Mouse (Mus musculus): ENCODE data around the gene Slc6a16. TPM values are rescaled to one million over a fixed set of nuclear protein-coding genes. Genes with fewer than 3 reads are reported as not detected.

The Slc6a16 gene
- 0.18 and 0.20 TPM in 2 replicates for polyA plus RNA-seq (2014; fragmentation: Nextera tagmentation; extraction: Ambion mirVana)

DNA sequence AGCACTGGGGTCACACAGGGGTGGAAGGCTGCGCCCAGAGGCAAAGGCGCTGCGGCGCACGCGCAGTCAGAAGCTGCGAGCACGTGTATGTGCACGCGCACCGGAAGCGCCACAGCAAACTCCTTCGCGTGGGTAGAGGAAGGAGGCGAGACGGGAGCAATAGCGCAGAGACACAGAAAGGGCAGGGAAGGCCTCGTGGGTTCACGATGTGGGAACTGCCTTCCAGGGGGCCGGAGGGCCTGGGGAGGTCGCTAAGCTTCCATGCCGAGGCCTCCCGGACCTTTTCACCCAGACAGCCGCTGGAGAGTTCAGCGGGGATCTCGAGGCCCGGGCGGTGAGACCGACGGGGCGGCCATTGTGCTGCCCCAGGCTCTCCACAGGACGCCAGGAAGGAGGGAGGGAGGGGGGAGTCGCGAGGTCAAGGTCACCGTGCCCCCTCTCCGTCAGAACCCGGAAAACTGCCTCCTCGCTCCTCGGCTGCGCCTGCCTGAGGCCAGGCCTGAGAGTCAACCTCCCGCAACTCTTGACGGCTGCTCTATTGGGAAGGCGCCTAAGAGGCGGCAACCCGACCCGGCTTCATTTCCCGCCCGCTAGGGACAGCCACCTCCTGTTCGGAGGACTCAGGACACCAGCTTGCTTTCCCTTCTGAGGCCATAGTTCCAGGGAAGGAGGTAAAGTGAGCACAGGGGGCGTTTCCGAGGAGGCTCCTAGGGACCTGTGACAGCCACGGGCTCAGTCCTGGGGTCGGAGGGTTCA lies at the start of gene Slc6a16:
TSS of gene Slc6a16 (plus strand) at position 453 of the 756 bp plus-strand sequence.
- Histone ChIP-seq H3K27ac (ENCODE audit: low read depth, low read length) (no peak within 1 kb of the TSS), H3K4me2 (replicated peaks; ENCODE audit: low read depth, low read length) (peak within 1 kb of the TSS; percentile 38), H3K36me3 (ENCODE audit: control insufficient read depth, insufficient read depth, low read length) (no peaks in the 10 kb centered on the region), H3K4me3 (ENCODE audit: low read length) (peak within 1 kb of the TSS; percentile 9; the same call in 1 of the 2 replicates), H3K27me3 (ENCODE audit: control insufficient read depth, insufficient read depth, low read length) (peaks cover 2% of the 10 kb centered on the region; the same call in 1 of the 2 replicates), H3K9me3 (ENCODE audit: control insufficient read depth, low read length) (no peaks in the 10 kb centered on the region), H3K4me1 (ENCODE audit: control insufficient read depth, insufficient read depth, low read length) (no peaks in the 10 kb centered on the region), H3K9ac (ENCODE audit: low read depth, low read length) (peak within 1 kb of the TSS; percentile 42; the same call in 1 of the 2 replicates)
- WGBS = 11% methylated on average over 51 of the region's 53 CpGs
- ATAC-seq (ENCODE audit: low FRiP score, low TSS enrichment) = peak; percentile 51

DNA sequence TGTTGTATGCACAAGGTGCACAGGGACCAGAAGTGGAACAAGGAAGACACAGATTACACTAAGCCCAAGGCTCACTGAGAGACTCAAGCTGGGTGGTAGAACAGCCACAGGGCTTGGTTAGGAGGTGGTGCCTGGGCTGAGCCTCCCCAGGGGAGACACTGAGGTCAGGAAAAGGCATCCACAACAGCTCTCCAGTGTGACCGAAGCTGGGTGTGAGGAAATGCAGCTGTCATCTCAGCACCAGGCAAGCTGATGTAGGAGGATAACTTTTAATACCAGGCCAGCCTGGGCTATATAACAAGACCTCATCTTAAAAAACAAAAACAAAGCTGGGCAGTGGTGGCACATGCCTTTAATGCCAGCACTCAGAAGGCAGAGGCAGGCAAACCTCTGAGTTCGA lies 49.7 kb upstream of the Slc6a16 start:
- Histone ChIP-seq H3K4me1 (ENCODE audit: control insufficient read depth, insufficient read depth, low read length) (peaks cover 10% of the 10 kb centered on the region), H3K27ac (ENCODE audit: low read depth, low read length) (no peak overlapping the region), H3K9ac (ENCODE audit: low read depth, low read length) (no peak overlapping the region), H3K4me3 (ENCODE audit: low read length) (no peak overlapping the region), H3K27me3 (ENCODE audit: control insufficient read depth, insufficient read depth, low read length) (peaks cover 22% of the 10 kb centered on the region), H3K36me3 (ENCODE audit: control insufficient read depth, insufficient read depth, low read length) (no peaks in the 10 kb centered on the region), H3K9me3 (ENCODE audit: control insufficient read depth, low read length) (no peaks in the 10 kb centered on the region), H3K4me2 (replicated peaks; ENCODE audit: low read depth, low read length) (no peak overlapping the region)
- no peak for ATAC-seq (ENCODE audit: low FRiP score, low TSS enrichment)
- WGBS = 50% methylated on average over 2 of the region's 2 CpGs

GRCm38 (mm10) chr7:45191803-45192363 lies 49.0 kb upstream of the Slc6a16 start:
- H3K4me2 ChIP-seq (replicated peaks; ENCODE audit: low read depth, low read length) = no peak overlapping the region
- H3K4me1 ChIP-seq (ENCODE audit: control insufficient read depth, insufficient read depth, low read length) = peaks cover 10% of the 10 kb centered on the region
- no peak overlapping the region for H3K9ac ChIP-seq (ENCODE audit: low read depth, low read length)
- no peak overlapping the region for H3K4me3 ChIP-seq (ENCODE audit: low read length)
- H3K27me3 ChIP-seq (ENCODE audit: control insufficient read depth, insufficient read depth, low read length) = peaks cover 17% of the 10 kb centered on the region
- 4% methylated on average over 8 of the region's 8 CpGs for WGBS
- no peaks in the 10 kb centered on the region for H3K36me3 ChIP-seq (ENCODE audit: control insufficient read depth, insufficient read depth, low read length)
- no peak overlapping the region for H3K27ac ChIP-seq (ENCODE audit: low read depth, low read length)
- H3K9me3 ChIP-seq (ENCODE audit: control insufficient read depth, low read length) = no peaks in the 10 kb centered on the region
- ATAC-seq (ENCODE audit: low FRiP score, low TSS enrichment) = peak; percentile 86

GRCm38 (mm10) chr7:45192585-45193310 lies 48.1 kb upstream of the Slc6a16 start:
- peaks cover 10% of the 10 kb centered on the region for H3K4me1 ChIP-seq (ENCODE audit: control insufficient read depth, insufficient read depth, low read length)
- H3K4me2 ChIP-seq (replicated peaks; ENCODE audit: low read depth, low read length) = no peak overlapping the region
- peaks cover 15% of the 10 kb centered on the region for H3K27me3 ChIP-seq (ENCODE audit: control insufficient read depth, insufficient read depth, low read length)
- H3K9me3 ChIP-seq (ENCODE audit: control insufficient read depth, low read length) = no peaks in the 10 kb centered on the region
- 86% methylated on average over 7 of the region's 7 CpGs for WGBS
- no peak overlapping the region for H3K4me3 ChIP-seq (ENCODE audit: low read length)
- no peak for ATAC-seq (ENCODE audit: low FRiP score, low TSS enrichment)
- H3K27ac ChIP-seq (ENCODE audit: low read depth, low read length) = no peak overlapping the region
- no peak overlapping the region for H3K9ac ChIP-seq (ENCODE audit: low read depth, low read length)
- no peaks in the 10 kb centered on the region for H3K36me3 ChIP-seq (ENCODE audit: control insufficient read depth, insufficient read depth, low read length)

DNA sequence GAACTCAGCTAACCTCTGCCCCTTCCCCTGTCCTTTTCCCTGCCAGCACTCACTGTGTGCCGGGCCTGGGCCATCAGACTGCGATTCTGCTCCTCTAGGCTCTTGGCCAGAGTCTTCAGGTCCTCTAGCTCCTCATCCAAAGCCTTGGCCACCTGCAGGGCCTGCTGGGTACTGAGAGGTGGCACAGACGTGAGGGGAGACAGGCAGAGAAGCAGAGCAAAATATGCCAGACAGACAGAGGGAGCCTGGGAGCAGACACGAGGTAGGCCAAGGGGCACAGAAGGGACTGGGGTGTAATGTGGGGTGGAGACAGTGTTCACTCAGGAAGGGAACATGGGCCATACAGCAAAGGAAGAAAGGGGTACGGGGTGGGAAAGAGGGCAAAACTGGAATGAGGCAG lies 47.5 kb upstream of the Slc6a16 start:
- H3K27ac ChIP-seq (ENCODE audit: low read depth, low read length) = no peak overlapping the region
- 48% methylated on average over 5 of the region's 5 CpGs for WGBS
- no peak overlapping the region for H3K4me3 ChIP-seq (ENCODE audit: low read length)
- H3K36me3 ChIP-seq (ENCODE audit: control insufficient read depth, insufficient read depth, low read length) = no peaks in the 10 kb centered on the region
- H3K4me2 ChIP-seq (replicated peaks; ENCODE audit: low read depth, low read length) = no peak overlapping the region
- H3K9me3 ChIP-seq (ENCODE audit: control insufficient read depth, low read length) = no peaks in the 10 kb centered on the region
- no peak overlapping the region for H3K9ac ChIP-seq (ENCODE audit: low read depth, low read length)
- peaks cover 15% of the 10 kb centered on the region for H3K27me3 ChIP-seq (ENCODE audit: control insufficient read depth, insufficient read depth, low read length)
- H3K4me1 ChIP-seq (ENCODE audit: control insufficient read depth, insufficient read depth, low read length) = peaks cover 10% of the 10 kb centered on the region
- ATAC-seq (ENCODE audit: low FRiP score, low TSS enrichment) = no peak

DNA sequence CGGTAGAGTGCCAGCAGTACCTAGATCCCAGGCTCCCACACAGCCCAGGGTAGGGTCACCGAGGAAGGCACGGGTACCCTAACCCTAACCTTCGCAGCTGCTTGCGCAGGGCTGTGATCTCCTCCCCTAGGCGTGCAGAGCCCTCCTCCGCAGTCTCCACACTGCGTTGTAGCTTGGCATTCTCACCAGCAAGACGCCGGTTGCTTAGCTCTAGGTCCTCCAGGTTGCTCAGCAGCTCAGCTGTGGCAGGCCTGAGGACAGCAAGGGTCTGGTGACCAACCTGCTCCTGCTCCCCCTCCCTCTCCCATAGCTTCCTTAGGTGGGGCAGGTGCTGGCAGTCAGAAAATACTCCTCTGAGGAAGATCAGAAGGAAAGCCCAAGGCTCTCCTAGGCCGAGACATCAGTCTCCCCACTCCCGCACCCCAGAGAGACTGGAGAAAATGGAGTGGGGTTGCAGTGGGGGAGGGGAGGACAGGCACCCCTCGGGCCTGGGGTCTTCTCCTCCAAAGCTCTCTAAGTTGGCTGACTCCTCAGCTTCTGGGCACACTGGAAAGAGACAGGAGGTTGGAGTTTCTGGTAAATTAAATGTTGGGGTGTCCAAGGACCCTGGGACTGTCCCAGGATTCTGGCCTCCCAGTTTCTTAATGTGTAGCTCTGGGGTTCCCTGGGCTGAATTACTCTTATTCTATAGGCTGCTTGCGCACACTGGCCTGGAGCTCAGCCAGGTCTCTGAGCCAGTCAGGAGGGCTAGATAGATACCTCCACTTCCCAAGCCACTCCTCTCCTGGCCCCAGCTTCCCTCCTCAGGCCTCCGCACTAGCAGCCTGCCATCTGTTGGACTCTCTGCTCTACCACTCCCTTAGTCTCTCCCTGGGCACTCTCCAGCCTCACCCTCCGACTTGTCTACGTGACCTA lies 46.8 kb upstream of the Slc6a16 start:
- Histone ChIP-seq H3K27me3 (ENCODE audit: control insufficient read depth, insufficient read depth, low read length) (peaks cover 10% of the 10 kb centered on the region), H3K27ac (ENCODE audit: low read depth, low read length) (no peak overlapping the region), H3K9me3 (ENCODE audit: control insufficient read depth, low read length) (no peaks in the 10 kb centered on the region), H3K4me3 (ENCODE audit: low read length) (no peak overlapping the region), H3K4me1 (ENCODE audit: control insufficient read depth, insufficient read depth, low read length) (peaks cover 10% of the 10 kb centered on the region), H3K9ac (ENCODE audit: low read depth, low read length) (no peak overlapping the region), H3K36me3 (ENCODE audit: control insufficient read depth, insufficient read depth, low read length) (no peaks in the 10 kb centered on the region), H3K4me2 (replicated peaks; ENCODE audit: low read depth, low read length) (no peak overlapping the region)
- no peak for ATAC-seq (ENCODE audit: low FRiP score, low TSS enrichment)
- WGBS = 77% methylated on average over 17 of the region's 17 CpGs

DNA sequence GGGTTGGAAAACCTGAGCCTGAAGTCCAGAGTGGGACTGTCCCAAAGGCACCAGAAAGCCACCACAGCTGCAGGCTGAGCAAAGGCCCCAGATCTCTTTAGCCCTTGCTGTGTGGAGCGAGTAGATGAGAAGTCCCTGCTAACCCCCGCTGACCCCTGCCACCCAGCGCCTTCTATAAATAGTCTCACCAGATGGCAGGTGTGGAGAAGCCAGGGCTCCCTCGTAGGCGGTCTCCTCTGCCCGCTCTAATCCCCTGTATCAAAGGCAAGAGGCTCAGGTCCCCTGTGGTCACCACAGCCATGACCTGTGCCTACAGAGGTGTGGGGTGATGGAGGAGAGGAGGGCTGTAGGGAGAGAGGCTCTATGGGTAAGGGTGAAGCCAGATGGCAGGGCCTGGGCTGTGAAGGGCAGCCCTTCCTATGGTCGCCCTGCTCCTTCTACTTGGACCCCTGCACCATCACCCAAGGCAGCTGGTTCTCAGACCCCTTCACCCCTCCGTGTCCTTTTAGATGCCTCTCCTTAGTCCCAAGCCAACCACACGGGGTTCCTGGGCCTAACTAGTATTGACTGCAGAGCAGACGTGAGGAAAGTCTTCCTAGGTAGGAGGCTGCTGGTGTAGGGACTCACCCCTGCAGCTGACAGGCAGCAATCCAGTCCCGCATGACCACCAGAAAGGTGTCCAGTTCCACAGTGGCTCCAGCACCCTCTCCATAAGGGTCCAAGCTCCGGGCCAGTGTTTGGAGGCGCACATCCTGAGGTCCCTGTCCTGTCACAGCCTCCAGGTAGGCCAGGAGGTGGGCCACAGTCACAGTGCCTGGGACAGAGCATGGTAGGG lies 45.3 kb upstream of the Slc6a16 start:
- ATAC-seq (ENCODE audit: low FRiP score, low TSS enrichment) = no peak

DNA sequence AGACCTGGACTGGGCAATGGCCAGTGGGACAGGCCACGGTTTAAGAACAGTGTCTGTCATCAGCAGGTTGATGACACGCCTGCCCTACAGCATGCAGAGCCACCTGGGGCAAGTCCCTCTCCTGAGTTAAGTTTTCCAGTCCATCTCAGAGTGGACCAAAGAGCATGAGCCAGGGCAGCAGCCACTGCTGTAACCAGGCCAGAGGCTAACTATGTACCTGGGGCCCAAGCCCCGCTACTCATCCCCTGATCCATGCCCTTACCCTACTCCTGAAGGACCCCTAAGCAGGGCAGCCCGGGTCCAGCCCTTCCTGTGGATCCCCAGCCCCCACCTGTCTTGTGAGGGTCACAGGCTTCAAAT lies 44.7 kb upstream of the Slc6a16 start:
- 89% methylated on average over 4 of the region's 4 CpGs for WGBS
- no peak for ATAC-seq (ENCODE audit: low FRiP score, low TSS enrichment)
- no peak overlapping the region for H3K9ac ChIP-seq (ENCODE audit: low read depth, low read length)
- H3K4me1 ChIP-seq (ENCODE audit: control insufficient read depth, insufficient read depth, low read length) = peaks cover 10% of the 10 kb centered on the region
- no peaks in the 10 kb centered on the region for H3K36me3 ChIP-seq (ENCODE audit: control insufficient read depth, insufficient read depth, low read length)
- H3K27me3 ChIP-seq (ENCODE audit: control insufficient read depth, insufficient read depth, low read length) = no peaks in the 10 kb centered on the region
- H3K4me3 ChIP-seq (ENCODE audit: low read length) = no peak overlapping the region
- H3K4me2 ChIP-seq (replicated peaks; ENCODE audit: low read depth, low read length) = no peak overlapping the region
- H3K27ac ChIP-seq (ENCODE audit: low read depth, low read length) = no peak overlapping the region
- H3K9me3 ChIP-seq (ENCODE audit: control insufficient read depth, low read length) = no peaks in the 10 kb centered on the region

More for the DNA sequence above, 45.3 kb upstream of the Slc6a16 start:
- Histone ChIP-seq H3K27me3 (ENCODE audit: control insufficient read depth, insufficient read depth, low read length) (no peaks in the 10 kb centered on the region), H3K9me3 (ENCODE audit: control insufficient read depth, low read length) (no peaks in the 10 kb centered on the region), H3K9ac (ENCODE audit: low read depth, low read length) (no peak overlapping the region), H3K4me3 (ENCODE audit: low read length) (no peak overlapping the region), H3K36me3 (ENCODE audit: control insufficient read depth, insufficient read depth, low read length) (no peaks in the 10 kb centered on the region), H3K27ac (ENCODE audit: low read depth, low read length) (no peak overlapping the region), H3K4me1 (ENCODE audit: control insufficient read depth, insufficient read depth, low read length) (peaks cover 10% of the 10 kb centered on the region), H3K4me2 (replicated peaks; ENCODE audit: low read depth, low read length) (no peak overlapping the region)
- WGBS = 61% methylated on average over 13 of the region's 13 CpGs

Measured in kidney, embryonic 14.5 days (tissue).